Mouse (Mus musculus) mouse trophoblast stem cell (cell line): ENCODE results near the gene Rnf187.
"Not testable (repeated sequence)": the region's sequence is repeated elsewhere in the genome, so short reads cannot be mapped to it uniquely, and the experiment has no call there.

Experiments
- in situ Hi-C, 2 experiments: fragments of 300-500 bp; cut with MseI, MboI; formaldehyde crosslinking; loops; 2 replicates in 1 of 2; 3 replicates in 1 of 2; pipeline ENCODE4 v1.15.1; 2025

Rnf187 gene

DNA sequence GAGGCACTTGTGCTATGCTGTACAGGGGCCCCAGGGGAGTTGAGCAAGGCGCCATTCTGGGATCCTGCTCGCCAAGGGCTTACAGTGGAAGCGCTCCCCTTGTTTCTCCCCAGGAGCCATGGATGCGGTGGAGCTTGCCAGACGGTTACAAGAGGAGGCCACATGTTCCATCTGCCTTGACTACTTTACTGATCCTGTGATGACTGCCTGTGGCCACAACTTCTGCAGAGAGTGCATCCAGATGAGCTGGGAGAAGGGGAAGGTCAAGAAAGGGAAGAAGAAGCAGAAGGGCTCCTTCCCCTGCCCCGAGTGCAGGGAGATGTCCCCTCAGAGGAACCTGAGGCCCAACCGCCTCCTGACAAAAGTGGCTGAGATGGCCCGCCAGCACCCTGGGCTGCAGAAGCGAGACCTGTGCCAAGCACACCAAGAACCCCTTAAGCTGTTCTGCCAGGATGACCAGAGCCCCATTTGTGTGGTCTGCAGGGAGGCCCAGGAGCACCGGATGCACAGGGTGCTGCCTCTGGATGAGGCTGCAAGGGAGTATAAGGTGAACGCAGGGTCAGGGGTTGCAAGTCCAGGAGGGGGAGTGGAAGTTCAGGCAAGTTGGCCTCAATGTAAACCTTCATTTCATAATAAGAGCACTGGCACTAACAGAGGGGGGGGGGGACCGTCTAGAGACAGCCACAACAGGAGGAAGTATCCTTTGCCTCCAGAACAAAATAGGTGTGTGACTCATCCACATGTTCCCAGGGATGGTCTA, 26.5 kb upstream of the Rnf187 start:
- in situ Hi-C loops, result no loop called here

DNA sequence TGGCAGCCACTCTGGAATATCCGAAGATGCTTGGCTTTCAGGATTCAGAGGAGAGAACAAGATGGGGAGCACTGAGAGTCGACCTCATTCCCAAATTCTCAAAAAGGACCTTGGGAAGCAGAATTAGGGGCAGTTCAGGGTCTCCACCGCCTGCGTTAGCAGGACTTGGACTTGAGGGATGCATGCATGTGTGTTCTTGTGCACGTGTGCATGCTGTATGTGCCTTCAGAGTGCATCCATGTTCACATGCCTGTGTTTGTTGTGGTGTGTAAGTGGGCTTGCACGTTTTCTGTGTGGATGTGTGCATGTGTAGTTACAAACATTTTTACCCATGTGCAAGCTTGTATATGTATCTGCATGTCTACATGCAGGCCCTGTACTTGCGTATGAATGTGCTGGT, 25.5 kb upstream of the Rnf187 start:
- in situ Hi-C loops, result no loop called here

DNA sequence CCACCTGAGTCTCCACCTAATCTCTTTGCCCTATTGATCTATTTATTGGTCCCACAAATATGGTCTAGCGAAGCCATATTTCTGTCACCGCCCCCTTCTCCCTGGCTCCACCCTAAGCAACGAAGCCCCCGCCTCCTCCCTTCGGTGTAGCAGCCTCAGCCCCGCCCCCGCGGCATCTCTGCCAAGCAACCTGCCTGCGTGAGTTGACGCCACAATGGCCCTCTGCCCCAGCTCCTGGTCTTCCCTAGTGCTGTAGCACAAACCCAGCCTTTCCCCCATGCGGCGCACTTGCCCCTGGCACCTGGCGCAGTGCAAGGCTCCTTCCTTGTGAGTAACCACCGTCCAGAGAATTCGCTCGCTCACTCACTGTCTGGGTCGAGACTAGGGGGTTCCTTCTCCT, 24.8 kb upstream of the Rnf187 start:
- in situ Hi-C loops, result no loop called here

DNA sequence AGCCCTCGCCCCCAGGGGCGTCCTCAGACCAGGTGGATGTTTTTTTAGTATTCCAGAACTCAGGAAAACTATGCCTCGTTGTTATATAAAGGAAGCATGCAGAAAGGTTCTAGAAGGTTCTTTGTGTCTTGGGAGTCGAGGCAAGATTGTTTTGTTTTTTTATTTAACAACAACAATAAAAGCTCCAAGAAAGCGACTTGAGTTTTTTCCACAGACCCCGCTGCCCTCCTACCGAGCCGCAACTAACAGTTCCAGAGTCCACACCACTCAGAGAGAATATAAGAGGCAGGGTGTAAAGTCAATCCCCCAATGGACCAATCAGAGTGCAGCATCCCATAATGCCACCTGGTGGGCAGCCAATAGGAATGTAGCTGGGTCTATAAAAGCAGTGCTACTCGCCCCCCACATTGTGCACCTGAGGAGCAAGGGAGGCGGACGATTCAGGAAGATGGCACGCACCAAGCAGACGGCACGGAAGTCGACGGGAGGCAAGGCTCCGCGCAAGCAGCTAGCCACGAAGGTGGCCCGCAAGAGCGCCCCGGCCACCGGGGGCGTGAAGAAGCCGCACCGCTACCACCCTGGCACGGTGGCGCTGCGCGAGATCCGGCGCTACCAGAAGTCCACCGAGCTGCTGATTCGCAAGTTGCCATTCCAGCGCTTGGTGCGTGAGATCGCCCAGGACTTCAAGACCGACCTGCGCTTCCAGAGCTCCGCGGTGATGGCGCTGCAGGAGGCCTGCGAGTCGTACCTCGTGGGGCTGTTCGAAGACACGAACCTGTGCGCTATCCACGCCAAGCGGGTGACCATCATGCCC, 22.9 kb upstream of the Rnf187 start:
- in situ Hi-C loops, result no loop called here

DNA sequence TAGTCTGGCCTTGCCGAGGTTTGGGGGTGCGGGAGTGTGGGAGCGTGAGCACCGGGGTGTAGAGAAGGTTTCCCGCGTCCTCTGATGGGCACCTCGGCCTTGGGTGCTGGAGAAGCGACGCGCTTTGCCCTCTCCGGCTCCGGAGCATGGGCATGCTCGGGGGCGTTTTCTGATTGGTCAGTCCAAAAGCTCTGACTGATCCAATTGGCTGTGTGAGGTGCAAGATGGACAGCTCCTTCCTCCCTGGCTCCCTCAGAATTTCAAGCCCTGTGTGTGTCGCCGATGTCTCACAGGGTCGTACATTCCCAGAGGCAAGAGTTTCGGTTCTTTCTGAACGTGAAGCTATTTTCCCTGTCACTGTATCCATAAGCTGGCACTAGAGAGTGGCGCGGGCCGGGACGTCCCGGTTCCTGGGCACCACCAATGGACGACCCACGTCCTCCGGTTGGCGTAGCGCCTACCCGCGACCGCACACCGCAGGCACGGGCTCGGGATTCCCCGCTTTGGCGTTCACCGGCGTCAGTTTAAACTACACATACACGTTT, 21.3 kb upstream of the Rnf187 start:
- in situ Hi-C loops, result no loop called here

DNA sequence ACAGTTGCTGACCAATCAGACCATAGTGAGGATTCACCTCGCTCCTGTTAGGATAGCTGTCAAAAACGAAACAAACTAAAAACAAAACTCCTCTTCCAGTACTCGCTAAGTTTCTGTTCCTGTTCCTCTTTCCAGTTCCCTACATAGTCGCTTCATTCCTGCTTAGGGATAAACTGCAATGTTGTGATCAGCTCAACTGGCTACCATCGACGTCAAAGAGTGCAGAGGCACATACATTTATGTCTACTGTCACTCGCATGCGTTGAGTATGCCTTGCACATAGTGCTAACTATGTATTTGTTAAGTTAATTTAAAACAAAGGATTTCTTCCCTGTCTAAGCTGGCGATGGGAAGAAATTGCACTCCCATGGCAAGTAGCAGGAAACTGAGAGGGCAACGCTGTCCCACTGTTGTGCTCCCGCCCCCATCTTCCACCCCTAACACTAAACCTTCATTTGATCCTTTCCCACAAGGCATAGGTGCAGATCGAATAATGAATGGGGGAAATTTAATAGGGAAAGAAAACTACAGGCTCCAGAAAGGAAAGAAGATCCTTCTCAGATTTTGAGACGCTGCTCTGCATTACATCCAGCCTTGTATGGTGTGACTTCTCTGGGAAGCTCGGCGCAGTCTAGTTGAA, 20.6 kb upstream of the Rnf187 start:
- in situ Hi-C loops, result no loop called here

DNA sequence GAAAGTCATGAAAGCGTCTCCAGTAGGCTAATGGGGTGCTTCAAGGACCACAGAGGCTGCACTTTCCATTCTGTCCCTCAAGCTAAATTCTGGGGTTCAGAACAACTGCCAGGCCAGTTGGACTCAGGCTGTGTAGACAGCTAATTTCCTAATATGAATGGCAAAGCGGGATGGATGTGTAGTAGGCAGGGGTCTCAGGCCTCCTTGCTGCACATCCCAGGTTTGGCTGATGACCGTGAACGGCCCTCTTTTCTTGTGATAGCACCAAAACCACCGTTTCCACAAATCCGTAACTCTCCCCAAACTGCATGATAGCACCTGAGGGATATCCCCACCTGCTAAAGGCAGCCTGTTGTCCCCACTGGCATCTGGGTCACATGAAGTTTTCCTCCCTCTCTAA, 19.8 kb upstream of the Rnf187 start:
- in situ Hi-C loops, result no loop called here

DNA sequence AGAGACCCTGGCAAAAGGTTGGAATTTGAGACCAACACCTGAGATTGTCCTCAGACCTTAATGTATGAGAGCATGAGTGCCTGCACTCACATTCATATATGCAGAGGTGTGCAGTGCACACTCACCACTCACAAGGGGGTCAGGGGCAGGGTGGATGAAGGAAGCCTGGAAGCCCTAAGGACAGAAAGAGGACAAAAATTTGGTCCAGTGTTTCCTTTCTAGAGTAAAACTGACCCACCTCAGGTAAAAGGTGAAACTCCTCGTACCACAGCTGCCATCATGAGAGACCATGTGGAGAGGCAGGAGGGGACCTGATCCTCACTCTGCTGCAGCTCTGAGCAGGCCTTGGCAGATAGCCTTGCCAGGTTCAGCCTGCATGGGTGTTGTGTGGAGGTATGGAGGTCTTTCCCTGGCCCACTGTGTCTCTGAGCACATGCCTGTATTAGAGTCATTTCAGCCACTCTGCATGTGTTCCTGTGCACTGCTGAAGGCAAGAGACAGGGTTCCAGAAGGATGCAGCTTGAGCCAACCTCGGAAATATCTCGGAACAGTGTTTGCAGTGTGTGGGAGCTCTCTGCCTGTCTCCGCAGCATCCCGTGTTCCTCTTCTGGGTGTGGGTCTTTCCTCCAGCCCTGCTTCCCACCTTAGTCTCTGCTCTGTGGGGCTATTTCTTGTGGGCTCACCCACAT, 18.7 kb upstream of the Rnf187 start:
- in situ Hi-C loops, result no loop called here

DNA sequence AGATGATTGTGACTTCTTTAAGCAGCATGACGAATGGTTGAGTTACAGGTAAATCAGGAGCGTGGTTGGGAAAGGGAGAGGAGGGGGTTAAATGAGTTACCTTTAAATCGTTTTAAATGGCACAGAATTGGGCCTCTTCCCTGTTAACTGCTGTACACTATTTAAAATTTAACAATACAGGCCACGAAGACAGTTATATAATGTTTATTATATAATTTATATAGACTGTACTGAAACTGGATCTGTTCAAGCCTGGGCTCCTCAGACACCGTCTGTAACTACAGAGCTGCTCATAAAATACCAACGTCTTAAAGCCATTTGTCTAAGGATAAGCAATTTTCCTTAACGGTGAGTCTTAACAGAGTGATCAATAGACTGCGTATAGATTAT, 17.1 kb upstream of the Rnf187 start:
- in situ Hi-C loops, result no loop called here

DNA sequence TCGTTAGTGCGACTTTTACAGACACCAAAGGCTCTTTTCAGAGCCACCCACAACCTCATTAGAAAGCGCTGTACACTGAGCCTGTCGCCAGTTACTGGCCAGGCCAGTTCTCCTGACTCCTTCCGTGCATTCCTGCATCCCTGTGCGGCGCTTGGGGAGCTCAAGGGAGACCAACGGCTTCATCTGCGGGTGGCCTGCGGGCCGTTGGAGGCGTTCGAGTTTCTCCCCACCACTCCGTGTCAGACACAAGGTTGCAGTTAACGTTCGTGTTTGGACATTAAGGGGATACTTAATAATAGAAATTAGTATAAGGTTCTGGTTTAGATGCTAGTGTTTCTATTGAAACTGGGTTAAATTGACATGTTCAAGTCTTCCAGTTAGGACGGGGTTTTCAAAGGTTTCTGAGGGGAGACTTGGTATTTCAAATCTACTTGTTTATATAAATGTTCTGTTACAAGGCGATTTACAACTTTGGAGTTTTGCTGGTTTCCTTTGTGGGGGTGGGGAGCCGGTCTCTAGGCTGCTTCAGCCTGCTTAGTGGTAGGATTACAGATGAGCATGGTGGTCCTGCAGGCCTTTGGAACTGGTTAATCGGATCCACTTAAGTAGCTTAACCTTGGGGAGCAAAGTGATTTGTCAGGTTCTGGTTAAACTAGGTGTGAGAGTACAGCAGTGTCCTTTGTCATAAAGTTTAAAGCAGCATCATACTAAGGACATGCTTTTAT, 16.6 kb upstream of the Rnf187 start:
- in situ Hi-C loops, result no loop called here

DNA sequence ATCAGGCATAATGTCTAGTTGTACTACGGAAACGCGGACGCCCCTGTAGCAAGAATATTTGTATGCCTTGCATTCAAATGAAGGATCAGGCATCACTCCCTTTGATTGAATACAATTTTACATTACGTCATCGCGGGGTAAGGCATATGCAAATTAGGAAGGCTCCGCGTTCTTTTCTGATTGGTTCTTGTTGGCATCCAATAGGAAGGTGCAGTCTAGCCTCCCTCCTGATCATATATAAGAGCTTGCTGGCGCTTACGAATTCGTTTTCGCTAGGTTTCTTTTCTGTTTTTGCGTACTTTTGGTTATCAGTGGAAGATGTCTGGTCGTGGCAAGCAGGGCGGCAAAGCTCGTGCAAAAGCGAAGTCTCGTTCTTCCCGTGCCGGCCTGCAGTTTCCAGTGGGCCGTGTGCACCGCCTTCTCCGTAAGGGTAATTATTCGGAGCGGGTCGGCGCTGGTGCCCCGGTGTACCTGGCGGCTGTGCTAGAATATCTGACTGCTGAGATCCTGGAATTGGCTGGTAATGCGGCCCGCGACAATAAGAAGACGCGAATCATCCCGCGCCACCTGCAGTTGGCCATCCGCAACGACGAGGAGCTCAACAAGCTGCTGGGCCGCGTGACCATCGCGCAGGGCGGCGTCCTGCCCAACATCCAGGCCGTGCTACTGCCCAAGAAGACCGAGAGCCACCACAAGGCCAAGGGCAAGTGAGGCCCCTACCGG, 15.9 kb upstream of the Rnf187 start, which contains the start of the genes Hist3h2a and Trim17:
Gene Hist3h2a, plus strand, starts transcription at position 266 of the 723 bp plus-strand sequence.
Gene Trim17, plus strand, starts transcription at position 266 of the 723 bp plus-strand sequence.
- in situ Hi-C loops, result no loop called here

DNA sequence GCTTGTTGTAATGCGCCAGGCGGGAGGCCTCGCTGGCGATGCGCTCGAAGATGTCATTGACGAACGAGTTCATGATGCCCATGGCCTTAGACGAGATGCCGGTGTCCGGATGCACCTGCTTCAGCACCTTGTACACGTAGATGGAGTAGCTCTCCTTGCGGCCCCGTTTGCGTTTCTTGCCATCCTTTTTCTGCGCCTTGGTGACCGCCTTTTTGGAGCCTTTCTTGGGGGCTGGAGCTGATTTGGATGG, 15.4 kb upstream of the Rnf187 start:
- in situ Hi-C loops, result not testable (repeated sequence)

DNA sequence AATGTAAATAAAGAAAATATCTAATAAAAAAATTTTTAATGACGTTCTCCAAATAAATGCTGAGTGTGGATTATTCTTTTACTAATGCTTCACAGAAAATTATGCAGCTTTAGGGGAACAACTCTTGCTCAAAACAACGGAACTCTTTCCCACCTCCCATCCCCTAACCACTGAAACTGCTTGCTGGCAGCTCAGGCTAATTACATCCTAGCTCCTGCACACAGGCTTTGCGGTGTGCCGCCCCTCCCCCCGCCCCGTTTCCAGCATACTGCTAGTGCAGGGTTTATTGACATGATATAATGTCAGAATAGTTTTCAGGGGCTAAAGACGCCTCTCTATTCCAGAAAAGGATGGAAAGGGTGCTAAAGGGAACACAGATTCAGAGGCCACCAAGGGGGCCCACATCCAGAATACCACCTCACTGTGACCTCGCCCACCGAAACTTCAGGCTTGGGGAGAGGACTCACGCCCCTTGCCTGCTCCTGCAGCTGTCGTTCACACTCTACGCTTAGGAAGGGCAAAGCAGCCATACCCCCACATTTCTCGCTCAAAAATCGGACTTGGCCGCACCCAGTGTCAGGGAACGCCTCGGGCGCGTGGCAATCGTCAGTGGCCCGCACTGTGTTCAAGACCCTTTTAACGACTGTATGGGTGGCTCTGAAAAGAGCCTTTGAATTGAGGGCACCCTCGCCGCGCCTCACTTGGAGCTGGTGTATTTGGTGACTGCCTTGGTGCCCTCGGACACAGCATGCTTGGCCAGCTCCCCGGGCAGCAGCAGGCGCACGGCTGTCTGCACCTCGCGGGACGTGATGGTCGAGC, 14.8 kb upstream of the Rnf187 start:
- in situ Hi-C loops, result no loop called here

DNA sequence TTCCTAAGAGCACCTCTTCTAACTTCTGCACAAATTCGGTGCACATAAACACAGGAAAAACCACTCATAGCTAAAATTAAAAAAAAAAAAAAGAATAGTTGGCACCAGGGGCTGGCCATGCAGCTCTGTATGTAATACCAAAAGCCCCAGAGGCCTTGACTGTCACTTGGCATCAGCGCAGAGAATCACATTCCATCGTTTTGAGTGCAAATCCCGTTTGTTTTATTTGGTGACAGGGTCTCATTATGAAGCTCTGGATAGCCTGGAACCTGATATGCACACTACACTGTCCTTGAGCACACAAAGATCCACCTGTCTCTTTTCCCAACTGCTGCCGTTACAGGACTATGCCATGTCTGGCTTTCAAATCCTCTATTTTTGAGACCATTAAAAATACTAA, 12.5 kb upstream of the Rnf187 start:
- in situ Hi-C loops, result no loop called here

DNA sequence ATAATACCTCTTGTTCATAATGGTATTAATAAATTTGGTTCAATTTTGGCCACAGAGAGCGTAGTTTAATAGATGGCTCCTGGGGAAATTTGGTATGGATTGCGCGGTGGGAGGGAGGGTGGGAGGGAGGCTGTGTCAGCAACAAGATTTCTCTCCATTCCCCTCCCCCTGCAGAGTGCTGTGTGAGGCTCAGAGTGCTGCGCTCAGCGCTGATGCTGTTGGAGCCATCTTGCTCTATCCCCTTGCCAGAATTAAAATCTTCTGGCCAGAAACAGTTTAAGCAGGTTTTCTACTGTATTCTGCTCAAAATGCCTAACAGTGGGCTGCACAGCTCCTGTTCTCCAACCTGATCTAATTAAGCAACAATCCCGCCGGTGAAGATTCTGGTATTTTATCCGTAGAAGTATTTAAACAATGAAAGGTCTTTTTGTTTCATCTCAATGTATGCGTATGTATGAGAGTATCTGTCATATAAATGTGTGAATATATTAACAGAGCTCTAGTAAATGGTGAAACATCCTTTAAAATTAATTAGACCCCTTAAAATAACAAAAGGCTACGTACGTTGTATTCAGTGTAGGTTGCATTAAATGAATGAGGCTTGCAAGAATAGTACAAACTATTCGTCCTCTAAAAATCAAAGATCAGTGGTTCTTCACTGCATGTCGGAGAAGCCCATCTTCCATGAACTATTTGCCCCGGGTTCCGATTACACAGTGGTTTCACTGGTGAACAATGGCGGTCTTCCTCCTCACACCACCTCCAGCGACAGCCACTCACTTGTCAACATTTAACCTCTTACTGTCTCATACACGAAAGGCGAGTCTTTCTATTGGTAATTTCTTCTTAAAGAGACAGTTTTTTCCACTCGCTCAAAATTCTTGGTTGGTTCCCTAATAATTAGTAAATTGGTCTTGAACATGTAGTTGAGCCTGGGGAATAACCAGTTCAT, 11.0 kb upstream of the Rnf187 start:
- in situ Hi-C loops, result no loop called here

DNA sequence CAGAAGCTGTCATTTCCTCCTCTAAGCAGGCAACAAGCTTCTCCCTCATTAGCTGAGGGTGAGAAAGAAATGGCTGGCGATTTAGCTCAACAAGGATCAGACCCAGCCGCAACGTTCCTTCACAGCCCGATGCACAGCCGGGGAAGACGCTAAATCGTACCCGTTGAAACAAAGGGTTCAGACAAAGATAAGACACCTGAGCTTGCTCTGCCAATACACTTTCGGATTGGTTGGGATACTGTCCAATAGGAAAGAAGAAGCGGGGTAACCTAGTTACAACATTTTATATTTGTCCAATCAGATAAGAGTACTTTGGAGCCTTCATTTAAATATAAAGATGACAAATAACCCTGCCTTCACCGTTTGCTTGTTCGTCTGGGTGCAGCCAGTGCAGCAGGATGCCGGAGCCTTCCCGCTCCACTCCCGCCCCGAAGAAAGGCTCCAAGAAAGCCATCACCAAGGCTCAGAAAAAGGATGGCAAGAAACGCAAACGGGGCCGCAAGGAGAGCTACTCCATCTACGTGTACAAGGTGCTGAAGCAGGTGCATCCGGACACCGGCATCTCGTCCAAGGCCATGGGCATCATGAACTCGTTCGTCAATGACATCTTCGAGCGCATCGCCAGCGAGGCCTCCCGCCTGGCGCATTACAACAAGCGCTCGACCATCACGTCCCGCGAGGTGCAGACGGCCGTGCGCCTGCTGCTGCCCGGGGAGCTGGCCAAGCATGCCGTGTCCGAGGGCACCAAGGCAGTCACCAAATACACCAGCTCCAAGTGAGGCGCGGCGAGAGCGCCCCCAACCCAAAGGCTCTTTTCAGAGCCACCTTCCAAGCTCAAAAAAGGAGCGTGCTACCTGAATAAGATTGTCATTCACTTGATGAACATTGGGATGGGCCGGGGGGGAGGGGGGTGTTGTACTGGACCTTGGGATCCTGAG, 10.1 kb upstream of the Rnf187 start, which contains the start of gene Hist3h2ba:
Gene Hist3h2ba, plus strand, starts transcription at position 379 of the 938 bp plus-strand sequence.
- in situ Hi-C loops, result no loop called here

DNA sequence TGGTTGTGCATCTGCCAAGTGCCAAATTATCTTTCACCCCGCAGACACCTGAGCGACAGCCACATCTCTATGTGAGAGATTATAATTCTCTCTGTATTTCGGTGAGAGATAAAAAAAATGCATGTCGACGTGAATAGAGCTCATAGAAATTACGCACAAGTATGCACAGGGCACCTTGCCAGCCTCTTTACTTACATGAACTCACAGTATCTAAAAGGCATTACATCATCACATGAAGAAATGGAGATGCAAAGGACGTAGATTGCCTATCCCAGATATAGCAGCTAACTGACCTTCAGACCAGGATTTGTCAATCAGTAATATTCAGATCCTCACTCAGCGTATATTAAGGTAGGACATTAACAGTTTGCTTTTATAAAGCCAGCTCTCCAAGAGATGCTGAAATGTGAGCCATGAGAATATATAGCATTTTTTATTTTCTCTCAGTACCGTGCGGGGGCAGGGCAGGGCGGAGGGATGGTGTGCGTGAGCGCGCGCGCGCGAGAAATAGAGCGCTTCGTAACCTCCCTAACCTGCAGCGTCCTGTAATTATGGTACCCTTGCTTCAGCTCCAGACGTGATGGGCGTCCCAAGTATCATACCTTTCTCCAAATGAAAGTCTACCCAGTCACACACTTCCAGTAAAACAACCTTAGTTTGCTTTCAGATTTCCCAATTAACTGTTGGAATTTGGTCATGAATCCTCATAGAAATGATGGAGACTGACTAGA, 9.2 kb upstream of the Rnf187 start:
- in situ Hi-C loops, result no loop called here
